Mouse (Mus musculus) neural tube, postnatal 0 days (tissue): Measurements from ENCODE around the gene L3mbtl1. TPM values are rescaled to one million over a fixed set of nuclear protein-coding genes. Genes with fewer than 3 reads are reported as not detected.

ENCODE experiments used
- polyA plus RNA-seq: library from polyadenylated mRNA; unstranded; fragments of >200 nt; fragmentation: Nextera tagmentation; extraction: Ambion mirVana; gene quantifications from 2 replicates; pipeline ENCODE4 v1.2.1, GENCODE M21; 2015

L3mbtl1 gene
- 7.7 and 9.0 TPM in 2 replicates for polyA plus RNA-seq

DNA sequence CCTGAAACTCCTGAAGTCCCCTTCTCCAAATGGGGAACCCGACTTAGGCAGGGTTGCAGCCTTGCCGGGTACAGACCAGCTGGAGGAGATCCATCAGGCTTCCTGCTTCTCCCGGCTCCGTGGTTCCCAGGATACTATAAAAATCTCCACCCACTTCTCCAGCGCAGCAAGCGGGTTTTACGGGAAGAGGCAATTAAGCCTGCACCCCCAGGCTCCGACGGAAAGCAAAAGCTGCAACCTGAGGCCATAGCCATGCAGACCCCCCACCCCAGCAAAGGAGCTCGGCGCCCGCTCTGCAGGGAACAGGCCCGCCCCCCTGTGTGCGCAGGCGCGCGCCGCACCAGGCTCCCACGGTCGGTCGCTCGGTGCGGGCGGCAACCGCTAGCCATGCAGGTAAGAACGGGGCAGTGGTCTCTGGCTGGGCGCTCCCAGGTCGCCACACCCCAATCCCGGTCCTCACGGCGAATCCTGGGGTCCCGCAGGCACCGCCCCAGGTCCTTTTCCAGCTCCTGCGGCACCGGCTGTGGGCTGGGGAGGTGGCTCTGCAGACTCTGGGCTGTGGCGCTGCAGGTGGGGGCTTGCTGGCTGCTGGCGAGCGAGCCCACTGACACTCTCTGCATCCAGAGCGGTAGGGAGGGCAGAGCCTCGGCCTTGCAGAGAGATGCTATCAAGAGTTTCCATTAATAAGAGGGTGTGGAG is at the start of gene L3mbtl1:
Gene L3mbtl1 (plus strand): TSS at position 325 of the 699 bp plus-strand sequence.

DNA sequence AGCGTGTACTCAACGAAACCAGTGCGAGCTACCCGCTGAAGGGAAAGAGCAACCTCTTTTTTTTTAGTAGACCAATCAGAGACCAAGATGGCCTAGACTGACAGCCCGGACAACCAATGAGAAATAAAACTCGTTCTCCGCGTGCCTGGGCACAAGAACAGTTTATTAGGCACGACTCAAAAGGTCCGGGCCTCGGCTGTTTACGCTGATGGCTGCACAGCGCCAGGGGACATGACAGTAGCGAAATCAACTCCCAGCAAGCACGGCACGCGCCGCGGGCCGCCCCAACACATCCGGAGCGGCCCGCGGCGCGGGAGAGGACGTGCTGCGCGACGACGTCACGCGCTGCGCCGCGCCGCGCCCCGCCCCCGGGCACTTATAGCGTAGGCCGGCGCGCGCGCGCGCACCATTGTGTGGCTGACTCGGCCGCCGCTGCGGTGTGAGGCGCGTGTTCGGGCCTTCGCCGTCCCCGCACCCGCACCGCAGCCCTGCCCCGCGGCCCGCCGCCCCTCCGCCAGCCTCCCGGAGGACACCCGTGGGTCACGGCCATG is 12.1 kb upstream of the L3mbtl1 start, which contains the start of gene Srsf6:
Gene Srsf6 (plus strand): TSS at position 406 of the 551 bp plus-strand sequence.

DNA sequence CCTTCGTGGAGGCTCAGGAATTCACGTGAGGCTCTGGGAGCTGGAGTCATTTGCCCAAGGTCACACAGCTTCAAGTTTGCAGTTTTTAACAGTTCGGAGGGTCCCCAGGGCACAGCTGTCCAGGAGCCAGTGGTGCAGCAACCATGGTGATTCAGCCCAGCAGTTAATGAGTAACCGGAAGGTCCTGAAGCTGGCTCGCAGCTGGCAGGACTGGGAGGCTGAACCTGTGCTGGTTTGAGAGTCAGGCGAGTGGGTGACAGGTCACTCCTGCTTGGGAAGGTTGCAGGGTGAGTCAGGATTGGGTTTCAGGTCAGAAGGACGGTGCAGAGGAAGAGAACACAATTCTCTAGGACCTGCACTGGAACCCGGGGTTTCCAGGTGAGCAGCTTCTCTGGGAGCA is 43.9 kb downstream of the L3mbtl1 start, which contains the start of gene Sgk2:
Gene Sgk2 (plus strand): TSS at position 113 of the 400 bp plus-strand sequence.

DNA sequence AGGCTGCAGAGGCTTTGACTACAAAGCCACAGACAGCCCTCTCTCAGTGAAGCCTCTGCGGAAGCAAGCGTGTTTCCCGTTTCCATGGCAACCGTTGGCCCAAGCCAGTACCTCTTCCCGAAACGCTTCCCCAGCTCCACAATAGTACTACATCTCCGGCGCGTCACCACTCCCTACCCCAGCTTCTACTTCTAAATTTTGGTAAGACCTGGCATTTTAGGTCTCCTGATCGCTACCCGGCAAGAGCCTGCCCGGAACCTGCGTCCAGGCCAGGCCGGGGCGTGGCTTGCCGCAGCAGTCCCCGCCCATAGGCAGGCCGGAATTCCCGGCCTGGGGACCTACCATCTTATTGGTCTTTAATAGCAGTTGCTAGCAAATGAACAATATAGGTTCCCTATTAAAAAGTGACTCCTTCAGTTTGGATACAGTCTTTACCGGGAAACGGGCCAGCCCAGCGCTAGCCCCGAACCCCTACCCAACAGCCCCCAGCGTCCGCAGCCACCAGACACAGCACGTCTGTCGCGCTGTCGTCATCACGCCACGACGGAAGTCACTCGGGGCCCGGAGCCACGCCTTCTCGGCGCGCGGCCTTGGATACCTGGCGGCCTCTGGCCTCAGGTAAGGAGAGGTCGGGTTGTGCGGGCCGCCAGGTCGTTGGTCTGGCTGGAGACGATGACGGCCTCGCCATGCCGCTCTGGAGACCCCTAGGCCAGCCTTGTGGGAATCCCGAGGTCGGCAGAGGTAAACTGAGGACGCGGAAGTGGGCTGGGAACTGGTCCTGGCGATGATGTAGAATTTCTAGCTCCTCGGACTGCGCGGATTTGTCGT is 73.9 kb downstream of the L3mbtl1 start, which contains the start of gene Ift52:
Gene Ift52 (plus strand): TSS at position 439 of the 828 bp plus-strand sequence.

Other genes with a start within 250 kb of the L3mbtl1 start
- gene Srsf6, start 11.9 kb upstream of the L3mbtl1 start, polyA plus RNA-seq: 71.3 and 72.0 TPM in 2 replicates
- gene Sgk2, start 43.9 kb downstream of the L3mbtl1 start, polyA plus RNA-seq: 0.17 and 0.44 TPM in 2 replicates
- gene Ift52, start 73.9 kb downstream of the L3mbtl1 start, polyA plus RNA-seq: 27.4 and 29.4 TPM in 2 replicates
- 1.4 and 2.1 TPM in 2 replicates for gene Mybl2, start 111.2 kb downstream of the L3mbtl1 start, polyA plus RNA-seq
- gene Gtsf1l, start 144.4 kb downstream of the L3mbtl1 start, polyA plus RNA-seq: not detected in 2 replicates